Mouse (Mus musculus) erythroblast, embryonic 14.5 days (primary cell): ENCODE data around the gene Zbtb39.

Experiments
- GATA1 ChIP-seq: IDR thresholded peaks from 2 replicates; pipeline ENCODE4 v1.6.1; 2012; ENCODE audit warnings: low read length, inconsistent platforms, mixed read lengths
- TAL1 ChIP-seq: IDR thresholded peaks from 3 replicates; pipeline ENCODE4 v1.6.1; 2012; ENCODE audit warnings: low read length, inconsistent platforms, mixed read lengths

- TF ChIP-seq GATA1 (no peak), TAL1 (no peak)
Observed at GRCm38 (mm10) chr10:127721671-127722418, 17.5 kb upstream of the Zbtb39 start.
